Mouse (Mus musculus): ENCODE results near the gene Ntng2.

The Ntng2 gene

DNA sequence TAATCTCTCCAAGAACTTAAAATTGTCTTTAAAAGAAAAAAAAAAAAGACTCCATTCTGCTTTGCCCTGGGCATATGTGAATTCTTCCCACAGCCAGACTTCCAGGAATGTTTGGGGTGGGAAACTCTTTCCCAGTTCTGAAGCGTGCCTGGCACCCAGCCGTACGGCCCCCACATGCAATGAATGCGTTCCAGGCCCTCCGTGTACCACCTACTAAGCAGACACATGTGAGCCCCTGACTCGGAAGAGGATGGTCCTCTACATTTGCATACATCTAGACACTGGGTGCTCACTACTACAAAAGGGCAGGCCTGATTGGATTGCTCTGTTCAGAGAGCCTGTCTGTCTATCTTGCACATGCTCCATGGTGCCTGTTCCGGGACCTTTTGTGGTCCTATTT, 17.0 kb downstream of the Ntng2 start:
- DNase-seq (ENCODE audit: low spot score), result no peak

DNA sequence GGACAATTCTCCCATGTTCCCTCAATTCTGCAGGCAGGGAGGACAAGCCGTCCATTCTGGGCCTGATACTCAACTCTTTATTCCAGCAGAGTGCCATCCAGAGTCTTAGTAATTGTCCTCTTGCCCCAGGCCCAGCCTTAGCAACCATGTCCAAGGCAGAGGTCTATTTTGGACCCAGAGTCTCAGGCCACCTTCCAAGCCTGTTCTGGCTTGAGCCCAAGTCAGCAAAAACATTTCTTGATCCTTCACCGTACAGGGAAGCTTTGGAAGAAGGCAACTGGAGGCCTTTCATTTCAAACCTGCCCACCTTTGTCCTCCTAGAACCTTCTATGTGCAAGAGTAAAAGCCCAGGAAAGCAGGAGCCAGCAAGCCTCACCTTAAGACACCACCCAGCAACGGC, 17.8 kb downstream of the Ntng2 start:
- DNase-seq (ENCODE audit: low spot score), result no peak

DNA sequence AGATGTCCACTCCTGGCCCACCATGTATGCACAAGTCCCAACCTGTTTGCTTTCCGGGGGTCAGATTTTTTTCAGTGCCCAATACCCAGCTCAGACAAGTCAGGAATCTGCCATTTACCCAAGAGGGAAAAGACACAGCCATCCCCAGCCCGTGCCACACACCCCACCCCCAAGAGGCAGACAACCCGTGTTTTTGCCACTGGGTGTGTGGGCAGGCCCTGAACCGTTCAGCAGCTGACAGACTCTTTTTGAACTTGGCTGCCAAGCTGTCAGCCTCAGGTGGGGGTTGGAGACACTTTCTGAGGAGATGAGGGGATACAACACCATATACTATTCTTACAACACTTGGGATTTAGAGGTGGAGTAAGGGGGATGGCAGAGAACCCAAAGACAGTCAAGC, 18.8 kb downstream of the Ntng2 start:
- no peak for DNase-seq (ENCODE audit: low spot score)

DNA sequence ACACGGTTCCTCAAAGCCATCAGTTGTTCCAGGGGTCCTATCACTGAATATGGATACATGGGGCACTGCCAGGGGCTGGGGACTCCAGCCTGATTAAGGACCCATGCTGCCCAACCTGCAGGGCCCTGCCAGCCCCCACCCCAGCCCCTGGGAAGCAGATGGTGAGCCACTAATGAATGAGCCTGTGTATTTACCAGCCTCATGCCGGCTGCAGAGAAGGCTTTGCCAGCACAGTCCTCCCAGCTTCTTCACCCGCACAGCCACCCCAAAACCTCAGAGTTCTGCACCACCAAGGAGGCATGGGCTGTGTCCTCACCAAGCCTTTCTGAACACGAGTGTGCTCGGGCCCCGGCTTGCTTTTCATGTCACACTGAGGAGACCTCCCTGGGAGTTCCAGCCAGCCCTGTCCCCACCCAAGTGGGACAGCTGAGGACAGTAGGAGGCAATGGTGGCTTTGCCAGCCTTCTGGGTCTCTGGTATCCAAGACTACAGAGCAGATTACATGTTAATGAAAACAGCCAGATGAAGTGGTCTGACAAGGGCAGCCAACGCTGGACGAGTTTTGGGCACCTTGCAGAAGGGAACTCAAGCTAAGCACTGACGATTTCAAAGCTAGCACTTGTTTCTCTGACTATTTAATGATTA, 22.5 kb downstream of the Ntng2 start:
- DNase-seq (ENCODE audit: low spot score), result no peak

DNA sequence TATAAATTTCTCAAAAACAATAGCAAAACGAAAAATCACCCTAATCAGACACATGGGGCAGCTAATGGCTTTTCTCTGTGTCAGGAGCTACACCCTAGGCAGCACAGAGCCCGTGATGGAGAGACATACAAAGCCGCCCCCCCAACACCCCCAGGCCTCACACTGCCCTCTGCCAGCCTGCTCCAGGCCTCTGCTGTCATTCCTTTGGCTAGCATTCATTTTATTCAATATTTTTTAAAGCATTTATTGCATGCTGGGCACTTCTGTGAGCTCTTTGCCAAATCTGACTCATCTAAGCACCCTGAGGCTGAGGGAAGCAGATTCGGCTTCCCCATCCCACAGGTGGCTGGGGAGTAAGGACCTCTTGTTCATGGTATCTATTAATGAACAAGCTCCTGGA, 26.1 kb downstream of the Ntng2 start:
- no peak for DNase-seq (ENCODE audit: low spot score)

DNA sequence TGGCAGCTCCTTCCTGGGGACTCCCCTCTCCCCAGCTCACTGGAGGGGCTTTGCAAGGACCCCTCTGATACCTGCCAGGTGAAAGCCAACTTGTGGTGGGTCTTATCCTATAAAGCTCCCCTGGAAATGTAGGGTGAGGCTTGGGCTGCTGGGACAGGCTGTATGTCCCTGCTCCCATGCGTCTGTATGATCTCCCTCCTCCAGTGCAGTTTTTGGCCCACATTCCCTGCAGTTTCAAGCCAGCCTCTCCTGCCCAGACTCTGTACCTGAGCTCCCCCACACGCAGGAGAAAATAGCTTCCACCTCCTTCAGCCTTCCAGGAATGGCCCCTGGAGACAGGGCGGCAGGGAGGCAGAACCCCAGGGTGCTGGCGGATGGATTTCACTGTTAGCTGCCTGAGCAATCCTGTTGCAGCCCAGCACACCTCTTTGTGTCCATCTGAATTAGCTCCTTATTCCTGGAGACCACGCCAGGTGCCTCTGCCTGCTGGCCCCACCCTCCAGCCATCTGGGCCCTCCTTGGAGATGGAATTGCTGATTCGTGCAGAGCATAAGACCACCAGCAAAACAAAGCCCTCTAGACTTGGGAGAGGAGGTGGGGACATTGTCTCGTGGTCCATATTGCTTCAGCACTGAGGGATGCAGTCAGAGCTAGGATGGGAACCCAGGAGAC, 29.1 kb downstream of the Ntng2 start:
- DNase-seq (ENCODE audit: low spot score), result no peak

DNA sequence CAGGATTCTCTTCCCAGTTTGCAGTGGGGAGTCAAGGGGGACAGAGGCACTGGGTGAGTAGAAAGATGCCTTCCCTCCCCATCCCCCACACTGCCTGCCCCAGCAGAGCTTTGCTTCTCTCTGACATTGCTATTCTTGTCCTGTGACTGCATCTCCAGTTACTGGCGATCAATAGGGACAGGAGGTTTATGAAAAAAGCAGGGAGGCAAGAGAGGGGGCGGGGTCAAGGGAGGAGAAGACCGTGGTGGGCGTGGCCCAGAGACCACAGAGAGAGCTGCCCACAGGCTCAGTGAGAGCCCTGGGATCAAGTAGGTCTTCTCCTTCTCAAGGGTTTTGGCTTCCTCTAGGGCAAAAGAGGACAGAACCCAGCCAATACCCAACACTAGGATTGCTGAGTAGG, 30.5 kb downstream of the Ntng2 start:
- DNase-seq (ENCODE audit: low spot score), result no peak

DNA sequence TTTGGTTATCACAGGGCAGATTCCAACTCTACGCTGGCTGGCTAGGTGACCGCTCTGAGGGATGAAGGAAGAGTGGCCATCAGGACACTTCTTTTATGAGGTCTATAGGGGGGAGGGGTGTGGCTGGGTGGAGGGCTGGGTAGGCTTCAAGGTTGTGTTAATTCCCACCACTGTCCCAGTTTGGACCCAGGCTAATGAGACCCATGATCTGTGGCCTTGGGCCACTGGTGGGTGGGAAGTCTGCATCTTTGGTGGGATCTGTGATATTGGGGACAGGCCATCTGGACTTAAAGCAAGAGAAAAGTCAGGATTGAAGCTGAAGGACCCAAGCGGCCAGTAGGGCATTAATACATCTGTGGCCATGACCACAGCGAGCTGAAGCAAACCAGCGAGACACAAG, 34.0 kb downstream of the Ntng2 start:
- DNase-seq (ENCODE audit: low spot score), result no peak

DNA sequence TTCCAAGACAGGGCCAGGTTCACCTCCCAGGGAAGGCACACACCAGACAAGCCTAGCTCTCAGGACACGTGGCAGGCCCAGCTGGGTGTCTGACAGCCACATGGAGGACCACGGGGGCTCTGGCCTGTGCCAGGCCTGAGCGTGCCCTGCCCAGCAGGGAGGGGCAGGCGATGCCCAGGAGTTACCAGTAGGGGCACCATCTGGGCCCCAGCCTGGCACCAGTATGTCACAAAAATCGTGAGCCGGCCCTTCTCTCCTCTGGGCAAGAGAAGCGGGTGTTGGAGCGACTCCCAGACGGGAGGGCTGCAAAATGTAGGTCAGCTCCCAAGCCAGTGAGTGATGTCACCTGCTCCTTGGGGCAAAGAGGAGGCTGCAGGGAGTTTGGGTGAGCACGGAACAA, 34.9 kb downstream of the Ntng2 start:
- DNase-seq (ENCODE audit: low spot score), result peak; percentile 43

DNA sequence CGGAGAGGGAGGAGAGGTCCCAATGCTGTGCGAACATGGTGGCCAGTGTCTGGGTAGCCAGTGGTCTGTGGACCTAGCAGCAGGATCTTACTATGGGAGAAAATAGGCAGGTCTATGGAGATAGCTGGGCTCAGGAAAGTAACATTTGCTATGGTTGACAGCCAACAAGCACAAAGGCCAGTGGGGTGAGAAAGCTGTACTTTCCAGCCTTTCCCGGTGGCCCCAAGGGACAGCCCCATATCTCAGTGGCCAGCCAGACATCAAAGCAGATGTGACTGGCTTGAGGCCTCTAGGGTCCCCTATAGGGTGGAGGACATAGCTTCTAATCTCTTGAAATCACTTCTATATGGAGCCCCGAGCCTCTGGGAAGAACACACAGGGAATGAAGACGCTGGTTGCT, 35.8 kb downstream of the Ntng2 start:
- no peak for DNase-seq (ENCODE audit: low spot score)

DNA sequence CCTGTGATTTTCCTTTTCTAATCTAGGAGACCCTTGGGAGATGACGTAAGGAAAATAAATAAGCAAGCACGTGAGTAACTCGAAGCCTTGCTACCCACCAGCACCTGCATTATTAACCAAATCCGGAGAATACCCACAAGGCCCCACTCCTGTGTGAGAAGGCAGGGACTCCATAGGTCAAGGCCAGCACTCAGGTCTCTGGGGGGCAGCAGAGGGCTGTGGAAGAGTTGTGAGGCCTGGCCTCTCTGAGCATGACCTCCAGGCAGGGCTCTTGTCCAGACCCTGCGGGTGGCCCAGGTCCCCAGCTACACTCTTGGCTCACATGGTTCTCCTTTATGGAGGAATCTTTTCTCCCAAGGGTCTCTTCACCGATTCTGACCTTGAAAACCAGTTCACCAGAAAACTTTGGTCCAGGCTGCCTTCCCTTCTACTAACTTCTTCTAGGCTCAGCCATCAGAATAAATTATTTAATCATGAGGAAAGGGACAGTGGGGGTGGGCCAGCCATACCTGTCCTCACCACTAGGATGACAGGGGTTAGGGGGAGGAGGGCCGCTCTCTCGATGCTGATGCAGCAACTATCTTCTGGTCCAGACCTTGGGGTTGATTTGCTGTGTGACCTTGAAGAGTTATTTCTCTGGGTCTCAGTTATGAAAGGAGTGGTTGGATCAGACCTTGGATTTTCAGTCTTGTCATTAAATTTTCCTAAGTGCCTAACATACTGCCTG, 36.4 kb downstream of the Ntng2 start:
- no peak for DNase-seq (ENCODE audit: low spot score)

DNA sequence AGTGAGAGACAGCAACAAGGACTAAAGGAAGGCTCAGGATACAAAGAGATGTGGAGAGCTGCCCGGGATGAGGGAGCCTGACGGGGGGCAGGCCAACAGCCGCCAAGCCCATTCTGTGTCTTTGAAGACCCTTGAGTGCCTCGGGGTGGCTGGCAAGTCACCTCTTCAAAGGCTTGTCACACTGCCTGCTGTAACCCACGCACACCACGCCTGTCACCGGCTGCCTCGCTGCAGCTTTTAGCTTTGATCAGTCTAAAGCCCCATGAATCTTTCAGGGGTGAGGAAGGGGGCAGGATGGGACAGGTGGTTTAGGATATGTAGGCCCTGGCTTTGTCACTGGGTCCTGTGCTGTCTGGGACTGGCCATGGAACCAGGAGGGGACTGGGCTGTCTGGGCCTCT, 46.6 kb downstream of the Ntng2 start:
- DNase-seq (ENCODE audit: low spot score), result no peak

DNA sequence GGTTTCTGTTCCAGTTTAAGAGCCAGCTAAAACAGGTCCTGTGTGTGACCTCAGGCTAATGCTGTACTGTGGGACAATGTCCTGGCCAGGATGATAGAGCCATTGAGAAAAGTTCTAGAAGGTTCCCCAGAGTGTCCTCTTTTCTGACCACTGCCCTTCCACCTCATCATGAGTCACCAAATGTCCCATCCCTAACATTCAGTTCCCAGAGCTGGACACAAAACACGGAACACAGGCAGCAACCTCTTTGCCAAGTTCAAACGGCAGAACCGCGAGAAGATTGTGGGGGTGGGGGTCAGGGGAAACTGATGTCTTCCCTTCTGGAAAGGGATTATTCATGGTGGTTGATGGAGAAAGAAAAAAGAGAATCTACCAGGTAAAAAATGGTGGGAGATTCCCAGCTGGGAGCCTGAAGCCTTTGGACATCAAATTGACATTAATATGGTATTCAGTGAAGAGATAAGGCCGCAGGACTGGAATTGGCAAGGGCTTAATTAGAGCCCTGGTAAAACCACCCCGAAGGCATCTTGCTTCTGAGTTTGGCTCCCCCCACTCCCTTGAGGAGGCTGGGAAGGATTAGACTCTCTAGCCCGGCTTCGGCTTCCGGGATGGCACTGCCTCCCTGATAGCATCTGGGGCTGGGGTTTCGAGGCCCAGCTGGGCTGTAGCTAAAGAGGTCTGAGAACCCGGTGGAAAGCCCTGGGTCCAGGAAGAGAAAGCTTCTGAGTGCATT, 51.4 kb downstream of the Ntng2 start:
- no peak for DNase-seq (ENCODE audit: low spot score)

DNA sequence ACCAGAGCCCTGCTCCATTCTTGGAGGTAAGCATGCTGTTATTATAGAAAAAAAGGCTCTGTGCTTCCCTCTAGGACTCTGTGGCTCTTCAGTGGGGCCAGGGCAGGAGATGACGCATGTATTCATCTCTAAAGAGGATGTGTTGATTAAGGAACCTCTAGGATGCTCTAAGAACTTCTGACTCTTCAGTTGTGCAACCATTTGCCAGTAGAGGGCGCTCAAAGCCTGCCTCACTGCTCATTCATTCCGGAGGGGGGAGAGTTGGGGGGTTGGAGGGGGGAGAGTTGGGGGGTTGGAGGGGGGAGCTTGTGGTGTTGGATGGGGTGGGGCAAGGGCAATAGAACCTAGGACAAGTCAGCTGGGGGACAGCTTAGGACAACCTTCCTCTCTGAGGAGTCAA, 52.9 kb downstream of the Ntng2 start:
- DNase-seq (ENCODE audit: low spot score), result no peak

DNA sequence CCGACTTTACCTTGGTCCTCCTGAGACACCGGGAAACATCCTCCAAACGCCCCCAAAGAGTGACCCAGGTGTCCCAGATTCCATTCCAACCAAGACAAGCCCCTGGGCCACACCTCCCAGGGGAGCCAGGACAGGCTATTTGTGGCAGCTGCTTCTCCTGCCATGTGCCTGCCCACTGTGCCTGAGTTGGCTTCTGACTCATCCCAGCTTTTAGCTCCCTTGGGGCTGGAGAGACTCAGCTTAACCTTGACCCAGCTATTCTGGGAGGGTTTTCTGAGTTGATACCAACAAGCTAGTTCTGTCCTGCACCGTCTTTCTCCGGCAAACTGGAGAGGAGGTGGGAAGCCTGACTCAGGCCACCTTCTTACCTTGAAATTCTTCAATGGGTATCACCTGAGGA, 54.4 kb downstream of the Ntng2 start:
- no peak for DNase-seq (ENCODE audit: low spot score)

DNA sequence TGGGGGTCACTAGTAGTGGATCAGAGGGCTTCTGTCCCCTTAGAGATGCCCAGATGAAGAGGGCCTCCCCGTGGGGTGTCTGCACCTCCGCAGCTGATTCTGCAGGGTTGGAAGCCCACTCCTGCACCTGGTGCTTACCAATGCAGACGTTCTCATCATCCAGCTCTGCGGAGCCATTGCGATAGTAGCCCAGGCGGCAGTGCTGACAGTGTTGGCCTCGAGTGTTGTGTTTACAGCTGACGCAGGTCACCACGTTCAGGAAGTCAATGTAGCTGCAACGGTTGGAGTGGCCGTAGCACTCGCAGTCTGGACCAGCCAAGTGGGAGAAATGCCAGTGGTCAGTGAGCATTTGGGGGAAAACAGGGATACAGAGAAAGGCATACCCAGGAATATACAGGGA, 56.0 kb downstream of the Ntng2 start:
- no peak for DNase-seq (ENCODE audit: low spot score)

DNA sequence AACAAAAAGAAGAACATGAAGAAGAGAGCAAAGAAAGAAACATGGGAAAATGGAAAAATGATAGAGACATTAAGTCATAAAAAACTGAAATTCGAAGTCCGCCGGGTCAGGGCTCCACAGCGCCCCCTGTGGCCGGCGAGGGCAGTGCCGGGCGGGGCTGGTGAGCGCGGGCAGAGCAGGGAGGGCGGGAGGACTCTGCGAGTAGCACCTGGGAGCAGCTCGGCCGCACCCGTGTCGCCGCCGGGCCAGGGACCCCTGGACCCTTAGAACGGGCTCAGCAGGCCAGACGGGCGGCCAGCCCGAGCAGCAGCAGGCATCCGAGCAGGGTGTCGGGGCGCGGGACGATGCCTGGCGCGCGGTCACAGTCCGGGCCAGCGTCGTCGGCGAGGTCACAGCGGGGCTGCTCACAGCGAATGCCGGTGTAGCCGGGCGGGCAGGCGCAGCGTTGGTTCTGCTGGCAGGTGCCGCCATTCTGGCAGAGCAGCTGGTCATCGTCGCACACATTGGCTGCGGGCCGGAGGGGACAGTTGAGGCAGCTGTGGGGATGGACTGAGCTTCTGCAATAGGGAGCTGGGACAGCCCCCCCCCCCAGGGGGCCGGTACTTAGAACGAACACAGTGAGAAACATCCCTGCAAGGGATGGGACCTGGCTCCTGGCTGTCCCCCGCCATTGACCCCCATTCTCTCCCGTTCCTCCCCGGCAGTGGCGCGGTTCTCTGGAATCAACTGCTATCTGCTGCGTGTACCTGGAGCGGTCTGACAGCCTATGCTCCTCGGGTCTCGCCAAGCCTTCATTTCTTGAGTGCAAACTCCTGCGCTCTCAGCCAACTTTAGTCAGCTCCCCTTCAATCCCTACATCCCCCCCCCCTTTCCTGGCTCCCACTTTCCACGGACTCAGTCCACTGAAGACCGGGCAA, 58.0 kb downstream of the Ntng2 start:
- DNase-seq (ENCODE audit: low spot score), result peak; percentile 40

DNA sequence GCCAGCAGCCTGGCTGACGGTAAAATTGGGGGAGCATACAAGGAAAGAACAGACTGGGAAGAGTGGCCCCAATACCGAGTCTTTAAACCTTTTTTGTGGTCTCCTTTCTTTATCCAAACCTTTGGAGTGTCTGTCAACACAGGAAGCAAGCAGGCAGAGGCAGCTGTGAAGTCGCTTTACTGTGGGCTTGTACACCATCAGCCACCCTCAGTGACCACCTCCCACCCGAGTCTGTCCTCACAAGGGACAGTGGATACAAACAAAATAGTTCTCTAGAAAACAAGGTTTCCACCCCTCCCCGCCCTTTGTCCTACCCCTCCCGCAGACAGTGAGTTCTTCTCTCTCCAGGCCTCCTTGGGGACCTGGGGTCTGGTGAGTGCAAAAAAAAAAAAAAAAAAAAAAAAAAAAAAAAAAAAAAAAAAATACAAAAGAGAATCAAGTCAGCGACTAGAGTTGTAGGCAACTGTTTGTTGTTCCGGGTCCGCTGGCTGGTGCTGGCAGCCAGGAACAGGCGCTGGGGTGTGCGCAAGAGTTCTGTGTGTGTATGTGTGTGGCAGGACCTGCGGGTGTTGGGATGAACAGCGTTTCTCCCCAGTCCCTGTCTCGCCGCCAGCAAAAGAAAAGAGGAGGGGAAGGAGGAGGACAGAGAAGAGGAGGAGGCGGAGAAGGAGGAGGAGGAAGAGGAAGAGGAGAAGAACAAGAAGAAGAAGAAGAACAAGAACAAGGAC, 58.8 kb downstream of the Ntng2 start:
- no peak for DNase-seq (ENCODE audit: low spot score)

DNA sequence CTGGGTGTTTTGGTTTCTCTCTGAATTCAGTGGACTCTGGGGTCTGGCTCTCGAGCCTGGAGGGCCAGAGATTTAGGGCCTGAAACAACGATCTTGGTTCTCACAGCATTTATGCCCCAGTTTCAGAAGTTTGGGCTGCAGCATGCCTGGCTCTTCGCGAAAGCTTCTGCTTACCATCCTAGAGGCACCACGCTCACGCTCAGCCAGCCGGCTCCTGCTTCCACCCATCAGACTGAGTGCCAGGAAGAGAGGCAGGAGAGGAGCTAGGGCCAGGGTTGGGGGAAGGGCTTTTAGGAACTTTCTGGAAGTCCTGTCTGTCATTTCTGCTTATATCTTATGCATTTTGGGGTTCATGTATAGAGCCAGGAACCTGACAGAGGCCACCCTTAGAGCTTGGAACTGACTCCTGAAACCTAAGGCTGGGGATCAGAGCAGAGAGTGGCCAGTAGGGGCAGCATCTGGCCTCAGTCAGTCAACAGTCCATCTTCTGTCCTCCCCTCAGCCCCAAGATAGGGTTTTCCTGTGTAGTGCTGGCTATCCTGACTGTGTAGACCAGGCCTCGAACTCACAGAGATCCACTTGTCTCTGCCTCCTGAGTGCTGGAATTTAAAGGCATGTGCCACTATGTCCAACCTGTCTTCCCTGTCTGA, 60.1 kb downstream of the Ntng2 start:
- DNase-seq (ENCODE audit: low spot score), result no peak

Measured in left cerebral cortex, adult 11 months (tissue).